Mouse (Mus musculus) limb, embryonic 12.5 days (tissue): ENCODE data around the gene Zbtb38. TPM values are rescaled to one million over a fixed set of nuclear protein-coding genes. Genes with fewer than 3 reads are reported as not detected.
"Not testable (repeated sequence)": the region's sequence is repeated elsewhere in the genome, so short reads cannot be mapped to it uniquely, and the experiment has no call there.

Source experiments
- ATAC-seq: fragments of 200-750 bp; cut with Nextera tagmentation; 2 replicates; pipeline ENCODE4 v1.8.0; 2017; ENCODE audit warnings: low read depth, moderate TSS enrichment; ENCODE audit not compliant: insufficient number of reproducible peaks, insufficient read depth, low FRiP score, low TSS enrichment
- H3K27ac ChIP-seq: fragments of 300-500 bp; sonication (generic); 2 replicates; pipeline ENCODE4 v1.5.1; 2016; ENCODE audit warnings: mild to moderate bottlenecking, moderate library complexity
- H3K27me3 ChIP-seq: fragments of 300-500 bp; sonication (generic); 2 replicates; pipeline ENCODE4 v1.6.1; 2016; ENCODE audit warnings: mild to moderate bottlenecking, moderate library complexity
- H3K36me3 ChIP-seq: fragments of 300-500 bp; sonication (generic); 2 replicates; pipeline ENCODE4 v1.6.1; 2016; ENCODE audit warnings: mild to moderate bottlenecking, moderate library complexity
- H3K4me1 ChIP-seq: fragments of 300-500 bp; sonication (generic); replicated peaks from 2 replicates; pipeline ENCODE4 v1.6.1; 2016
- H3K4me2 ChIP-seq: fragments of 300-500 bp; sonication (generic); 2 replicates; pipeline ENCODE4 v1.6.1; 2016; ENCODE audit warnings: mild to moderate bottlenecking, moderate library complexity
- H3K4me3 ChIP-seq: fragments of 300-500 bp; sonication (generic); replicated peaks from 2 replicates; pipeline ENCODE4 v1.5.1; 2016; ENCODE audit warnings: mild to moderate bottlenecking
- H3K9ac ChIP-seq: fragments of 300-500 bp; sonication (generic); replicated peaks from 2 replicates; pipeline ENCODE4 v1.6.1; 2016; ENCODE audit warnings: mild to moderate bottlenecking, moderate library complexity
- H3K9me3 ChIP-seq: fragments of 300-500 bp; sonication (generic); 2 replicates; pipeline ENCODE4 v1.6.1; 2016; ENCODE audit warnings: mild to moderate bottlenecking, moderate library complexity
- WGBS: fragments of 180-500 bp; shearing (Covaris S2); methylation state at CpG from one replicate; pipeline ENCODE4 v1.1.7; 2016; 5-methylcytosine and 5-hydroxymethylcytosine counted together
- polyA plus RNA-seq: library from polyadenylated mRNA; unstranded; fragments of >200 nt; fragmentation: Nextera tagmentation; extraction: Ambion mirVana; gene quantifications from 2 replicates; pipeline ENCODE4 v1.2.1, GENCODE M21; 2016

Zbtb38 gene
- polyA plus RNA-seq, 1 experiment from 2014 or later = 10.2 TPM

DNA sequence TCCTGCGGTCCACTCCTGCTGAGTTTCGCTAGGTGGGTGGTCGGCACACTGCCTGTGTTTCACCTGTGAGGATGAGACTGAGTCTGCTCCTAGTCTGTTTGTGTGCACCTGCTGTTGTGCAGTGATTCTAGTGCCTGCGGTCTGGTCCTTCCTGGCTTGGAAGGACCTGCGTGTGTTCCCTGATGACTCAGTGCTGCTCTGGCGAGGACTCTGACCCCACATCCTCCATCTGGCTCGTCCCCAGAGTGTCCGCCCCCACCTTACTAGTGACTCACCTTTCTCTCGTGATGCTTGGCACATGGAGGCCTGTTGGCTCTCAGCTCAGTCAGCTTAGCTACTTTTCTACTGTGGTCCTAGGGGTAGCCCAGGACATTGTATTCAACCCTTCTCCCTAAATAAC, 102.7 kb downstream of the Zbtb38 start:
- WGBS = 64% methylated on average over 9 of the region's 9 CpGs
- Histone ChIP-seq H3K4me2 (no peak overlapping the region), H3K4me1 (no peaks in the 10 kb centered on the region), H3K36me3 (no peaks in the 10 kb centered on the region), H3K4me3 (no peak overlapping the region), H3K9ac (no peak overlapping the region), H3K27ac (no peak overlapping the region), H3K27me3 (no peaks in the 10 kb centered on the region), H3K9me3 (no peaks in the 10 kb centered on the region)
- ATAC-seq = no peak

DNA sequence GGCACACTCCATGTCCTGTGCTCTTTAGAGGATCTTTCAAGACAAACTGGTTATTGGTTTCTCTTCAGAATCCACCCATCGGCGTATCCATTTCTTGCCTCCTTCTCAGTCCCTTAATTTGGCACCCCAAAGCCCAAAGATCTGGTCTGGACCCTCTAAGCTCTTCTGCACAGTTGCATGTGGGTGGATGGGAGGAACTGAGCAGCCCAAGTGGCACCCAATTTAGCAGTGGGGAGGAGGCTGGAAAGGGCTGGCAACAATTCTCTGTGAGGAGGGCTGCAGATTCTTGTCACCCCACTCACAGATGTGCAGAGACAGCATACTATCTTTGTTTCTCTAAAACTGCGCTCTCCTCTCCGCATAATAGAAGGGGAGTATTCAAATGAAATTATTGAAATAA, 103.3 kb downstream of the Zbtb38 start:
- 92% methylated on average over 4 of the region's 4 CpGs for whole genome bisulfite sequencing
- ATAC-seq = no peak

GRCm38 (mm10) chr9:96646668-96647295, 105.8 kb downstream of the Zbtb38 start:
- Histone ChIP-seq H3K9me3 (no peaks in the 10 kb centered on the region), H3K4me2 (no peak overlapping the region), H3K27me3 (no peaks in the 10 kb centered on the region), H3K27ac (no peak overlapping the region), H3K9ac (no peak overlapping the region), H3K4me3 (no peak overlapping the region), H3K36me3 (no peaks in the 10 kb centered on the region), H3K4me1 (no peaks in the 10 kb centered on the region)
- WGBS = 67% methylated on average over 2 of the region's 2 CpGs
- no peak for ATAC-seq

More for the DNA sequence above, 103.3 kb downstream of the Zbtb38 start:
- Histone ChIP-seq H3K27me3 (no peaks in the 10 kb centered on the region), H3K4me2 (no peak overlapping the region), H3K9me3 (no peaks in the 10 kb centered on the region), H3K27ac (no peak overlapping the region), H3K36me3 (no peaks in the 10 kb centered on the region), H3K4me3 (no peak overlapping the region), H3K4me1 (no peaks in the 10 kb centered on the region), H3K9ac (no peak overlapping the region)

- Histone ChIP-seq H3K27me3 (no peaks in the 10 kb centered on the region), H3K4me2 (no peak overlapping the region), H3K4me3 (no peak overlapping the region), H3K9me3 (no peaks in the 10 kb centered on the region), H3K27ac (no peak overlapping the region), H3K36me3 (no peaks in the 10 kb centered on the region), H3K9ac (no peak overlapping the region), H3K4me1 (no peaks in the 10 kb centered on the region)
- no peak for ATAC-seq
- WGBS = 84% methylated on average over 2 of the region's 2 CpGs
These were observed 107.8 kb downstream of the Zbtb38 start for GRCm38 (mm10) chr9:96644840-96645239.

DNA sequence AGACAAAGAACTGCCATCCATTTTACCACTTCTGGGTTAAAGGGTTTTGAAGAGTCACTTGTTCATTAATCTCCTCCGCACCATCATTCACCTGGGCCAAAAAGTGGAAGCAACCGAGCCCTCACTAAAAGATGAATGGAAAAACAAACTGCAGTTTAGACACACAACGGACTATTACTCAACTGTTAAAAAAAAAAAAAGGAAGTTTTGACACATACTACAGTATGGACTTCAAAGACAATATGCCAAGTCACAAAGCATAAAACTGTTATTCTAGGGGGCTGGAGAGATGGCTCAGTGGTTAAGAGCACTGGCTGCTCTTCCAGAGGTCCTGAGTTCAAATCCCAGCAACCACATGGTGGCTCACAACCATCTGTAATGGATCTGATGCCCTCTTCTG, 108.6 kb downstream of the Zbtb38 start:
- WGBS = 86% methylated on average over 3 of the region's 3 CpGs
- not testable (repeated sequence) for H3K36me3 ChIP-seq, ATAC-seq, H3K4me3 ChIP-seq, H3K4me1 ChIP-seq, H3K9me3 ChIP-seq, H3K4me2 ChIP-seq, H3K9ac ChIP-seq, H3K27me3 ChIP-seq, H3K27ac ChIP-seq

- no peak overlapping the region for H3K9ac ChIP-seq
- no peaks in the 10 kb centered on the region for H3K27me3 ChIP-seq
- H3K4me1 ChIP-seq = no peaks in the 10 kb centered on the region
- H3K9me3 ChIP-seq = no peaks in the 10 kb centered on the region
- H3K4me3 ChIP-seq = no peak overlapping the region
- no peaks in the 10 kb centered on the region for H3K36me3 ChIP-seq
- no peak for ATAC-seq
- no peak overlapping the region for H3K4me2 ChIP-seq
- no peak overlapping the region for H3K27ac ChIP-seq
- WGBS = 92% methylated on average over 7 of the region's 7 CpGs
These were observed 113.2 kb downstream of the Zbtb38 start for GRCm38 (mm10) chr9:96639451-96639850.

- H3K4me3 ChIP-seq = no peak overlapping the region
- H3K4me2 ChIP-seq = no peak overlapping the region
- H3K4me1 ChIP-seq = peaks cover 4% of the 10 kb centered on the region; the same call in 1 of the 2 replicates
- H3K27me3 ChIP-seq = no peaks in the 10 kb centered on the region
- no peak overlapping the region for H3K9ac ChIP-seq
- no peak overlapping the region for H3K27ac ChIP-seq
- no peaks in the 10 kb centered on the region for H3K36me3 ChIP-seq
- 79% methylated on average over 7 of the region's 7 CpGs for whole genome bisulfite sequencing
- no peak for ATAC-seq
- H3K9me3 ChIP-seq = no peaks in the 10 kb centered on the region
These were observed 114.1 kb downstream of the Zbtb38 start for GRCm38 (mm10) chr9:96638508-96638907.

- H3K4me2 ChIP-seq = no peak overlapping the region
- no peaks in the 10 kb centered on the region for H3K9me3 ChIP-seq
- no peak overlapping the region for H3K27ac ChIP-seq
- no peaks in the 10 kb centered on the region for H3K36me3 ChIP-seq
- H3K4me3 ChIP-seq = no peak overlapping the region
- H3K9ac ChIP-seq = no peak overlapping the region
- H3K27me3 ChIP-seq = no peaks in the 10 kb centered on the region
- 72% methylated on average over 7 of the region's 7 CpGs for WGBS
- no peak for ATAC-seq
- peaks cover 17% of the 10 kb centered on the region for H3K4me1 ChIP-seq
These were observed 115.5 kb downstream of the Zbtb38 start for GRCm38 (mm10) chr9:96637157-96637548.

DNA sequence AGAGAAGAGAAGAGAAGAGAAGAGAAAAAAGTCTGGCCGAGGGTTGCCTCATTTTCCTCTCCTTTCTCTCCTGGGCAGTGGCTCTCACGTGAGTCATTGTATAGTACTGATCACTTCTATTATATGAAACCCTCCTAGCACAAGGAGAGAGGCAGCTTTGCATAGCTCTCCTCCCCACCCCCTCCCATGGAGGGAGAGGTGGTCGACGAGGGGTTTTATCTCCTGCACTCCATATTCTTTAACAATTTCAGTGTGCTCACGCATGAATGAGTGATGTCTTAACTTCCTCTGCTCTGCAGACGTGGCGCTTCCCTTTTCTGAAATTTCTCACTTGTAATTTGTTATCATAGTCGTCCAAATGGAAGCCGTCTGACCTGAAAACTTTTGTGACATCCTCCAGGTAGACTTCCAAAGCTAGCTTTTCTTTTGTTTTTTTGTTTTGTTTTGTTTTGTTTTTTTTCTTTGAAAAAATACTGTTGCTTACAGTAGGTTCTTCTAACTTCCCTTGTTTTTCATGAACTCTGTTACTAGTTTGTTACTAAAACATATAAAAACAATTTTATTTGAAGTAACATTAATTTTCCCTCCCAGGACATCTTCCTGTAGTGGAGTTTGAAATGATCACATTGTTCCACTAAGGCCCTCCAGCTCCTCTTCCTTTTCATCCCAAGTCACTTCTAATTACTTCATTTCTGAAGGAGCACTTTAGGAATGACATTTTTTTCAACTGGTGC, 116.0 kb downstream of the Zbtb38 start:
- 76% methylated on average over 9 of the region's 9 CpGs for WGBS

GRCm38 (mm10) chr9:96635899-96636298, 116.7 kb downstream of the Zbtb38 start:
- no peaks in the 10 kb centered on the region for H3K27me3 ChIP-seq
- ATAC-seq = no peak
- H3K4me2 ChIP-seq = no peak overlapping the region
- peaks cover 21% of the 10 kb centered on the region for H3K4me1 ChIP-seq
- H3K27ac ChIP-seq = no peak overlapping the region
- H3K36me3 ChIP-seq = no peaks in the 10 kb centered on the region
- 60% methylated on average over 3 of the region's 3 CpGs for WGBS
- H3K4me3 ChIP-seq = no peak overlapping the region
- no peaks in the 10 kb centered on the region for H3K9me3 ChIP-seq
- H3K9ac ChIP-seq = no peak overlapping the region

More for the DNA sequence above, 116.0 kb downstream of the Zbtb38 start:
- Histone ChIP-seq H3K9ac (no peak overlapping the region), H3K9me3 (no peaks in the 10 kb centered on the region), H3K4me3 (no peak overlapping the region), H3K4me2 (no peak overlapping the region), H3K36me3 (no peaks in the 10 kb centered on the region), H3K4me1 (peaks cover 21% of the 10 kb centered on the region), H3K27me3 (no peaks in the 10 kb centered on the region), H3K27ac (no peak overlapping the region)
- no peak for ATAC-seq

- H3K36me3 ChIP-seq = no peaks in the 10 kb centered on the region
- H3K9me3 ChIP-seq = no peaks in the 10 kb centered on the region
- 65% methylated on average over 6 of the region's 6 CpGs for WGBS
- no peak overlapping the region for H3K4me3 ChIP-seq
- H3K27me3 ChIP-seq = no peaks in the 10 kb centered on the region
- no peak overlapping the region for H3K4me2 ChIP-seq
- no peak overlapping the region for H3K27ac ChIP-seq
- peaks cover 21% of the 10 kb centered on the region for H3K4me1 ChIP-seq
- H3K9ac ChIP-seq = no peak overlapping the region
- ATAC-seq = no peak
These were observed 117.5 kb downstream of the Zbtb38 start for GRCm38 (mm10) chr9:96635176-96635575.

DNA sequence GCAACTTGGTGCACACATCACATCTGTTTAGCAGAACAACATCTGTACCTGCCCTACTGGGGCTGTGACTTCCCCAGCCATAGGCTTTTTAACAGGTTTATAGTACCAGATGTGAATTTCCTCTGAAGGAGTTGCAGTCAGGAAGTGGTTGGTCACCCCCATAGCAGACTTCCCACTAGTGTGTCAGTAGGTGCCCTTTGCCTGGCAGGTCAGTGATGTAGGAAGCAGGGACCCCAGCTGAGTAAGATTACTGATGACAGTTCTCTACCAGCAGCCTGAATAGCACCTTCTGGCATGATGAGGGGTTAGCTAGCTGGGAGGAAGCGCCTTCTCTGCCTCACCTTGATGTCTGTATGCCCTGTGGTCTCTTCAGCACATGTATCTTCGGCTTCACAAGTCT, 118.9 kb downstream of the Zbtb38 start:
- no peak for ATAC-seq
- Histone ChIP-seq H3K4me3 (no peak overlapping the region), H3K27ac (no peak overlapping the region), H3K9me3 (no peaks in the 10 kb centered on the region), H3K9ac (no peak overlapping the region), H3K27me3 (no peaks in the 10 kb centered on the region), H3K4me2 (no peak overlapping the region), H3K4me1 (peaks cover 24% of the 10 kb centered on the region), H3K36me3 (no peaks in the 10 kb centered on the region)
- 62% methylated on average over 2 of the region's 2 CpGs for WGBS
